27 mouse cellular contexts compared by ENCODE assay signal in genomic region chr6:86160878-86161277, GRCm38 (mm10). TPM values are rescaled to one million over a fixed set of nuclear protein-coding genes. Genes with fewer than 3 reads are reported as not detected.
"Had no signal": no experiment of that assay in that cellular context is flagged by ENCODE, and none has a peak within 500 bp of the region (broad histone marks: within the 10 kb centered on the region; RNA-seq: fewer than 3 reads in every experiment).

No protein-coding gene starts in this region.

- H3K4me1 ChIP-seq: limb, embryonic 10.5 days; liver, embryonic 13.5 days; liver, embryonic 15.5 days had no signal

- H3K9me3 ChIP-seq: heart, embryonic 12.5 days; hindbrain, embryonic 10.5 days; hindbrain, embryonic 12.5 days; intestine, embryonic 15.5 days; limb, embryonic 10.5 days; limb, embryonic 12.5 days; liver, embryonic 13.5 days; liver, embryonic 15.5 days had no signal

- DNase-seq: gastrocnemius, adult 2 months; gastrocnemius, postnatal 10 days; gastrocnemius, postnatal 25 days; heart, postnatal 10 days; heart, postnatal 4 days; kidney, adult 18-20 months; kidney, adult 8-10 months; kidney, postnatal 10 days; kidney, postnatal 25 days; kidney, postnatal 4 days; liver; liver, embryonic 13.5 days had no signal

- H3K4me2 ChIP-seq: heart, embryonic 12.5 days; hindbrain, embryonic 12.5 days; hindbrain, embryonic 14.5 days; intestine, embryonic 15.5 days; limb, embryonic 12.5 days; liver, embryonic 11.5 days; liver, embryonic 13.5 days; liver, embryonic 15.5 days had no signal

- ATAC-seq: hindbrain, embryonic 16.5 days; inflammation-experienced regulatory T-cells, adult 6 months; intestine, embryonic 15.5 days; intestine, postnatal 0 days had no signal

- H3K27me3 ChIP-seq: heart, embryonic 12.5 days; hindbrain, embryonic 12.5 days; intestine, embryonic 15.5 days had no signal

- H3K4me3 ChIP-seq: gastrocnemius, adult 2 months; heart, embryonic 12.5 days; hindbrain, embryonic 10.5 days; hindbrain, embryonic 12.5 days; intestine, embryonic 15.5 days; layer of hippocampus, adult 2 months; left cerebral cortex, adult 2 months; limb, embryonic 10.5 days; limb, embryonic 12.5 days; liver, embryonic 13.5 days; liver, embryonic 15.5 days had no signal

- H3K9ac ChIP-seq: heart, embryonic 12.5 days; hindbrain, embryonic 12.5 days; hindbrain, embryonic 14.5 days; intestine, embryonic 15.5 days; limb, embryonic 12.5 days; liver, embryonic 13.5 days; liver, embryonic 15.5 days had no signal

- H3K36me3 ChIP-seq: heart, embryonic 12.5 days; hindbrain, embryonic 10.5 days; hindbrain, embryonic 12.5 days; intestine, embryonic 15.5 days; limb, embryonic 10.5 days; limb, embryonic 12.5 days; liver, embryonic 13.5 days; liver, embryonic 15.5 days had no signal

- H3K27ac ChIP-seq: gastrocnemius, adult 2 months; hindbrain, embryonic 10.5 days; hindbrain, embryonic 12.5 days; hindbrain, embryonic 14.5 days; intestine, embryonic 15.5 days; layer of hippocampus, adult 2 months; left cerebral cortex, adult 2 months; limb, embryonic 10.5 days; limb, embryonic 12.5 days; liver, embryonic 13.5 days; liver, embryonic 15.5 days had no signal

RNA-seq across cellular contexts. Expression of gene Tgfa, which starts 34.1 kb away (rescaled TPM):
- total RNA-seq: granulocyte monocyte progenitor cell, adult 5-6 weeks had no signal
